Mouse (Mus musculus) heart, embryonic 10.5 days (tissue): ENCODE data around the gene Lrch4. TPM values are rescaled to one million over a fixed set of nuclear protein-coding genes. Genes with fewer than 3 reads are reported as not detected.
A peak's percentile ranks its signal among the peaks of the same experiment; 100 is the strongest.

Source experiments
- DNase-seq: peaks from one replicate; pipeline ENCODE4 v3.0.0-alpha.2; 2017; ENCODE audit warnings: low spot score
- H3K27ac ChIP-seq: fragments of 300-500 bp; sonication (generic); 2 replicates; pipeline ENCODE4 v1.5.1; 2016; ENCODE audit warnings: mild to moderate bottlenecking
- H3K27me3 ChIP-seq: fragments of 300-500 bp; sonication (generic); 2 replicates; pipeline ENCODE4 v1.6.1; 2016; ENCODE audit warnings: mild to moderate bottlenecking; ENCODE audit not compliant: poor library complexity, insufficient read depth, severe bottlenecking
- H3K36me3 ChIP-seq: fragments of 300-500 bp; sonication (generic); 2 replicates; pipeline ENCODE4 v1.6.1; 2016; ENCODE audit warnings: mild to moderate bottlenecking, moderate library complexity
- H3K4me1 ChIP-seq: fragments of 300-500 bp; sonication (generic); 2 replicates; pipeline ENCODE4 v1.6.1; 2016; ENCODE audit warnings: mild to moderate bottlenecking
- H3K4me3 ChIP-seq: fragments of 300-500 bp; sonication (generic); 2 replicates; pipeline ENCODE4 v1.5.1; 2016; ENCODE audit warnings: mild to moderate bottlenecking, moderate library complexity
- H3K9me3 ChIP-seq: fragments of 300-500 bp; sonication (generic); 2 replicates; pipeline ENCODE4 v1.6.1; 2016; ENCODE audit warnings: mild to moderate bottlenecking, moderate library complexity
- WGBS: fragments of 180-500 bp; shearing (Covaris S2); methylation state at CpG from one replicate; pipeline ENCODE4 v1.1.7; 2016; 5-methylcytosine and 5-hydroxymethylcytosine counted together
- polyA plus RNA-seq: library from polyadenylated mRNA; unstranded; fragments of >200 nt; fragmentation: Nextera tagmentation; extraction: Ambion mirVana; gene quantifications from 2 replicates; pipeline ENCODE4 v1.2.1, GENCODE M21; 2016

The Lrch4 gene
- polyA plus RNA-seq, result 23.3 and 23.7 TPM in 2 replicates

DNA sequence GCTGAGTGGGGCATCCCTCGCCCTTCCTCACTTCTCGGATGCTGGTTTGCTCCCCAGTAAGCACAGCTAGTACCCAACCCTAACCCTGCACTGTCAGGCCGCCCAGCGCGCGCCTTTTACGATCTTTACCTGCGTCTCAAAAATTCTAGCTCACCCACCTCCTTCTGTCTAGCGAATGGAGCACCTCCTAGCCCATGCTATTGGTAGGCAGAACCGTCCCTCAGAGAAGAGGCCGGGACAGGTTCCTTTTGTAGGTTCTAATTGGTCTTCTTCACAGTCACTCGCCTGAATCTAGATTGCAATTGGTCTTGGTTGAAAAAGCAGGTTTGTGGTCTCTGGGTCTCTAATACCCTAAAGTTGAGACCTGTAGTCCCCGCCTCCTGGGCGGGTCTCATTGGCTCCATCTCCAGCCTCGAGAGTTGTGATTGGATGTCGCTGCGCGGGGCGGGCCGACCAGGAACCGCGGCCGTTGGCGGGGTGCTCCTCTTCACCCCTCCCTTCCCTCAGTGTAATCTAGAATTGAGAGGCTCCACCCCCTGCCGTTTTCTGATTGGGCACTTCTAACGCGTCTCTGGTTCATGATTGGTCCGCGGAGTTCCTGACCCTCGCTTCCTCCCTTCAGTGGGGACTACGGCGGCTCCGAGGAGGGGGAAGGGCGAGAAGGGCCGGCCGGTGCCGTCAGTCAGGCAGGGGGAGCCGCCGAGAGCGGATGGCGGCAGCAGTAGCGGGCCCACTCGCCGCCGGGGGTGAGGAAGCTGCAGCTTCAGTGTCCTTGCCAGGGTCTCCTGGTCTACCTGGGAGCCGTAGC, at the start of gene Lrch4, which contains the start of the genes Fbxo24 and Gm20605:
Gene Lrch4, plus strand, starts transcription at position 624 of the 808 bp plus-strand sequence.
Gene Fbxo24, minus strand, starts transcription at position 505 of the 808 bp plus-strand sequence.
Gene Gm20605, plus strand, starts transcription at position 678 of the 808 bp plus-strand sequence.
- WGBS, result under 1% methylated on average over 46 of the region's 46 CpGs
- Histone ChIP-seq H3K9me3 (no peaks in the 10 kb centered on the region), H3K27me3 (no peaks in the 10 kb centered on the region), H3K36me3 (peaks cover 7% of the 10 kb centered on the region), H3K4me1 (peaks cover 33% of the 10 kb centered on the region), H3K27ac (peak within 1 kb of the TSS; percentile 92), H3K4me3 (peak within 1 kb of the TSS; percentile 75)
- DNase-seq, result peak; percentile 100

DNA sequence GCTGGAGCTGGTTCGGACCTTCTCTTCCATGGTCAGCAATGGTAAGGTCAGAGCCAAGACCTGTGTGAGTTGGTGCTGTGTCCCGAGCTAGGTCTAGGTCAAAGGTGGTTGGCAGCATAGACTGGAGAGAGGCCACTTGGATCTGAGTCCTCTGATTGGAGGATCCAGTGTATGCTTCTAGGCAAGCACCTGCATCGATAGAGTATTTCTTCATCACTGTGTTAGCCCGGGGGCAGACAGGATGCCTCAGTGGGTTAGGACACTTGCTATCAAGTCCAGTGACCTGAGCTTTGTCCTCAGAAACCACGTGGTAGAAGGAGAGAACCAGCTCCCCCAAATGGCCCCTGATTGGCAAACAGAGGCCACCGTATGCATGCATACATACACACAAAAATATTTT, 48.7 kb upstream of the Lrch4 start:
- peaks cover 41% of the 10 kb centered on the region for H3K27me3 ChIP-seq
- no peaks in the 10 kb centered on the region for H3K36me3 ChIP-seq
- no peak overlapping the region for H3K4me3 ChIP-seq
- DNase-seq, result no peak
- no peak overlapping the region for H3K27ac ChIP-seq
- 76% methylated on average over 6 of the region's 6 CpGs for WGBS
- H3K4me1 ChIP-seq, result peaks cover 16% of the 10 kb centered on the region
- H3K9me3 ChIP-seq, result no peaks in the 10 kb centered on the region

DNA sequence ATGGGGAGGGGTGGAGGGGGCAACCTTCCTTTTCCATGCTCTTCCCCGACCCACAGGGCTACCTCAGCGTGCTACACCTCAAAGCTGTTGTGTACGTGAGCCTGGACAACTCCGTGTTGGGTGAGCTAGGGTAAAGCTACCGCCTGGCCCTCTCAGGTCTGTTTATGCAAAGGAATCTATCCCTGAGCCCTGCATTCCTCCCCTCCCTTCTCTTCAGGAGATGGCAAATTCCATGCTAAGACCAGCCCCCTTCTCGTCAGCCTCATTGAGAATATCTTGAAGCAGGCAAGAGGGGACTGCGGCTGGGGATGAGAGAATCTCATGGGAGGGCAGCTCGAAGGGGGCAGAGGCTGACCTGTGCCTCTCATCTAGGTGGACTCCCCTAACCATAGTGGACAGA, 46.2 kb upstream of the Lrch4 start:
- Histone ChIP-seq H3K36me3 (no peaks in the 10 kb centered on the region), H3K27ac (no peak overlapping the region), H3K4me1 (peaks cover 16% of the 10 kb centered on the region), H3K4me3 (peak overlapping the region; percentile 50; the same call in 1 of the 2 replicates), H3K27me3 (peaks cover 32% of the 10 kb centered on the region), H3K9me3 (no peaks in the 10 kb centered on the region)
- no peak for DNase-seq
- WGBS, result 26% methylated on average over 8 of the region's 8 CpGs

DNA sequence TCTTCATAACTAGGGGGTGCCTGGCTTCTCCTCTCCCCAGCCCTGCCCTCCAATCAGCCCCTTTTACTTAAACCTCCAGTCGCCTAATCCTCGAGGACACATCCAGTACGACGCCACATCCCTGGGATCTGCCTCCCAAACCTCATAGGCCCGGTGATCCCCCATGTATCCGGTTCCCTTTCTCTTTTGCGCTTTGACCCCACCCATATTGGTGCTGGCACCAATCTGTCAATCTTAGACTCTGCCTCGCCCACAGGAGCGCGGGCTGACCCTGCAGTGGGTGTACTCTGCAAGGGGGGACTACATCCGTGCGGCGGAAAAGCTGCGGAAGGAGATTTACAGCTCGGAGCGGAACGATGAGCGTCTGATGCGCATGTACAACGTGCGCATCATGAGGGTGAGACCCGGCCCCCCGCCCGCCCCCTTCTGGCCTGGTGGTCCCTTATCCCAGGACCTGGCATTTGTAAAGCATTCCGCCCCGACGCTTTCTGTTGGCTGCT, 45.2 kb upstream of the Lrch4 start:
- H3K4me3 ChIP-seq, result peak overlapping the region; percentile 50
- DNase-seq, result no peak
- no peaks in the 10 kb centered on the region for H3K9me3 ChIP-seq
- peaks cover 32% of the 10 kb centered on the region for H3K27me3 ChIP-seq
- 16% methylated on average over 27 of the region's 27 CpGs for WGBS
- H3K4me1 ChIP-seq, result peaks cover 16% of the 10 kb centered on the region
- H3K27ac ChIP-seq, result peak overlapping the region; percentile 59; the same call in 1 of the 2 replicates
- no peaks in the 10 kb centered on the region for H3K36me3 ChIP-seq

DNA sequence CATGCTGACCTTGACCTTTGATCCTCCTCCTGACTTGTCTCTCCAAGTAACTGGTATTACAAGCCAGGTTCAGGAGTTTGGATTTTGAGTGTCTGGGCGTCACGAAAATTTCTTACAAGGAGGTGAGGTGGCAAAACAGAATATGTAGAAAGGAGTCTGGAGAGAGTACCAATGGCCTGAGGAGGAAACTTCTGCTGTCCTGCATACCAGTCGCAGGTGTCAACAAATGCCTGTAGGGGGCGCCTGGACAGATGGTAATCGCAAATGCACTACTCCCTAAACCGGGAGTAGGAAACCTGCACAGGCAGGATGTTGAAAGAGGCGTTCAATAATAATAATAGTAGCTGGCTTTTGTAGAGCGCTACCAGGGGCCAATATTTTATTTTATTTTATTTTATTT, 43.9 kb upstream of the Lrch4 start:
- Histone ChIP-seq H3K9me3 (no peaks in the 10 kb centered on the region), H3K4me1 (peaks cover 16% of the 10 kb centered on the region), H3K4me3 (no peak overlapping the region), H3K27me3 (peaks cover 32% of the 10 kb centered on the region), H3K27ac (no peak overlapping the region), H3K36me3 (no peaks in the 10 kb centered on the region)
- no peak for DNase-seq
- 35% methylated on average over 8 of the region's 8 CpGs for WGBS

DNA sequence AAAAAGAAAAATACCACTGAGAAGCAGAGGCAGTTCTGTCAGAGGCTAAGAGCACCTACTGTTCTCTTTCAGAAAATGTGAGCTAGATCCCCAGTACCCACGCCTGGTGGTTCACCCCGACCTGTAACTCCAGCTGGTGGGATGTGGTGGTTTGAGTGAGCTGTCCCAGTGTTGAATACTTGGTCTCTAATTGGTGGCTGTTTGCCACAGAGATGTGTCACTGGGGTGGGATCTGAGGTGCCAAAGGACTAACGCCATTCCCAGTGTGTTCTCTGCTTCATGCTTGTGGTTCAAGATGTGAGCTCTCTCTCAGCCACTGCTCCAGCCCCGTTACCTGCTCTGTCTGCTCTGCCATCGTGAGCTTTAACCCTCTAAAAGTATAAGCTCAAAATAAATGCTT, 38.4 kb upstream of the Lrch4 start:
- 80% methylated on average over 5 of the region's 5 CpGs for WGBS
- Histone ChIP-seq H3K36me3 (0 out of 2 replicates have a peak, but pooled peaks cover 5% of the 10 kb centered on the region), H3K4me1 (no peaks in the 10 kb centered on the region), H3K9me3 (no peaks in the 10 kb centered on the region), H3K27ac (no peak overlapping the region), H3K27me3 (no peaks in the 10 kb centered on the region; the same call in 1 of the 2 replicates), H3K4me3 (no peak overlapping the region)
- DNase-seq, result no peak

DNA sequence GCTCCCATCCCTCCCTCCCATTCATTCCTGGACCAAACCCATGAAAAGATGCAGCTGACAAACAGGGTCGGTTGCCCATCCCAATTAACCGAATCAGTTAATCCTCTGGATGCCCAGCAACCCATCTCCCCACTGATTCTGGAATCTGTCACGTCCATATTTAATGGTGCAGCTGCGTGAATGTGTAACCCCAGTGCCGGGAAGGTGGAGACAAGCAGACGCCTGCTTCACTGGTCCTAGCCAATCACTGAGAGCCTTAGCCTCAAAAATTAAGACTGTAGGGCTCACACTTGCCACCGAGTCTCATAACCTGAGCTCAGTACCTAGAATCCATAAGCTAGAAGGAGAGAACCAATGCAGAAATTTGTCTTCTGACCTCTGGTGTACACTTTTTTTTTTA, 33.0 kb upstream of the Lrch4 start:
- H3K4me3 ChIP-seq, result no peak overlapping the region
- no peaks in the 10 kb centered on the region for H3K9me3 ChIP-seq
- peaks cover 15% of the 10 kb centered on the region for H3K4me1 ChIP-seq
- no peak for DNase-seq
- H3K36me3 ChIP-seq, result peaks cover 11% of the 10 kb centered on the region; the same call in 1 of the 2 replicates
- WGBS, result 77% methylated on average over 7 of the region's 7 CpGs
- no peaks in the 10 kb centered on the region for H3K27me3 ChIP-seq
- no peak overlapping the region for H3K27ac ChIP-seq

DNA sequence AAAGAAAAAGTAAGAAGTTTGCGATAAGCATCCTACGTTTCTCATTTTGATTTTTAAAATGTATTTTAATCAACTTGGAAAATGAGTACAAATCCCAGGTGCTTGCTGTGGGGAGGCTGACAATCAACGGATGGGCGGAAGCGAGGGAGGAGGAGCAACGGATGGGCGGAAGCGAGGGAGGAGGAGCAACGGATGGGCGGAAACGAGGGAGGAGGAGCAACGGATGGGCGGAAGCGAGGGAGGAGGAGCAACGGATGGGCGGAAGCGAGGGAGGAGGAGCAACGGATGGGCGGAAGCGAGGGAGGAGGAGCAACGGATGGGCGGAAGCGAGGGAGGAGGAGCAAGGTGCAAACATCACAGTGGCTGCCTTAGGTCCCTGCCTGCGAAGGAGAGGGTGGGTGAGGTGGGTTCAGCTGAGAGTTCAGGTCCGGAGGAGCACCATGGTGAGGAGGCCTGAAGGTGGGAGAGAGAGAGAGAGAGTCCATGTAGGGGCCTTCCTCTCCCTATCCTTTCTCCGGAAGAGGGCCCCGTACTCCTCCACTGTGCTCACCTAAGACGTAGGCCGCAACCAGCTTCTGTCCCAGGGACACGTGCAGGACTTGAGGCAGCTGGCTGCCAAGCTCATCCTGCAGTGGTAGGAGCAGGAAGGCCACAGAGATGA, 32.2 kb upstream of the Lrch4 start:
- H3K27ac ChIP-seq, result peak overlapping the region; percentile 60; the same call in 1 of the 2 replicates
- no peak for DNase-seq
- peak overlapping the region; percentile 36 for H3K4me3 ChIP-seq

DNA sequence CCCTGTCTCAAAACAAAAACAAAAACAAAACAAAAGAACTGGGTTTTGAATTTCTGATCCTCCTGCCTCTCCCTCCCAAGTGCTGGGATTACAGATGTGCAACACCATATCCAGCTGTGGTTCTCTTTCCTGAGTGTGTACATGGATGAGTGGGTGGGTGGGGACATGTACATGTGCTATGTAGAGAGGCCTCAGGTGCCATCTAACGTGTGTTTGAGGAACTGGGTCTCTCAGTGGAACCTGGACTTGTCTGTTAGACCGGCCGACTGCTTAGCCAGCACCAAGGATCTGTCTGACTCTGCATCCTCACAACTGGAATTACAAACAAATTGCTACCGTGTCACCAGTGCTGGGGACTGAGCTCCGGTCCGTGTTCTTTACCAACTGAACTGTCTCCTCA, 31.3 kb upstream of the Lrch4 start:
- H3K4me3 ChIP-seq, result no peak overlapping the region

More for the DNA sequence above, 32.2 kb upstream of the Lrch4 start:
- Histone ChIP-seq H3K9me3 (no peaks in the 10 kb centered on the region), H3K36me3 (peaks cover 11% of the 10 kb centered on the region; the same call in 1 of the 2 replicates), H3K27me3 (no peaks in the 10 kb centered on the region), H3K4me1 (peaks cover 15% of the 10 kb centered on the region)
- 31% methylated on average over 30 of the region's 30 CpGs for WGBS

DNA sequence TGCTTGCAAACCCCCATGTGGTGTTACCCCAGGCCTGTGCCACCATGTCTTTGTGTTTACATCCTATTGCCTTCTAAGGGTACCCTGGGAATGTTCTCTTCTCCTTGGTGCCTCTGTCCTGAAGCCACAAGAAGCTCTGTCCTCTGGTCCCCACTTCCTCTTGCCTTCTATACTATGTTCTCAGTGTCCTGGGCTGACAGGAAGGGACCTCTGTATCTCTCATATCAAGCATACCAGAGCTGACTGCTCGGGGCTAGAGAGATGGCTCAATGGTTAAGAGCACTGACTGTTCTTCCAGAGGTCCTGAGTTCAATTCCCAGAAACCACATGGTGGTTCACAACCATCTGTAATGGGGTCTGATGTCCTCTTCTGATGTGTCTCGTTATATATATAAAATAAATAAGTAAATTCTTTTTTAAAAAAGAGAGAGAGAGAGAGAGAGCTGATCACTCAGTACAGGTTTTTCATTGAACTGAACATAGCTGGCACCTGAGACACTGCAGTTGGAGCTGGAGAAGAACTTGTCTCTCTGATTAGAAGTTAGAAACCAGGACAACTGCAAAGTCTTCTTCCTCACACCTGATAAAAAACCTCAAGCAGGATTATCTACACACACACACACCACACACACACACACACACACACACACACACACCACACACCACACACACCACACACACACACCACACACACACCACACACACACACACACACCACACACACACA, 30.7 kb upstream of the Lrch4 start:
- DNase-seq, result no peak
- H3K4me3 ChIP-seq, result no peak overlapping the region
- WGBS, result 68% methylated on average over 2 of the region's 2 CpGs
- no peaks in the 10 kb centered on the region for H3K27me3 ChIP-seq
- no peaks in the 10 kb centered on the region for H3K9me3 ChIP-seq
- H3K36me3 ChIP-seq, result peaks cover 11% of the 10 kb centered on the region; the same call in 1 of the 2 replicates
- H3K27ac ChIP-seq, result no peak overlapping the region
- peaks cover 24% of the 10 kb centered on the region for H3K4me1 ChIP-seq

More for the DNA sequence above, 31.3 kb upstream of the Lrch4 start:
- no peak for DNase-seq
- no peaks in the 10 kb centered on the region for H3K9me3 ChIP-seq
- 89% methylated on average over 6 of the region's 6 CpGs for WGBS
- H3K36me3 ChIP-seq, result peaks cover 11% of the 10 kb centered on the region; the same call in 1 of the 2 replicates
- H3K27ac ChIP-seq, result no peak overlapping the region
- H3K27me3 ChIP-seq, result no peaks in the 10 kb centered on the region
- H3K4me1 ChIP-seq, result peaks cover 21% of the 10 kb centered on the region

DNA sequence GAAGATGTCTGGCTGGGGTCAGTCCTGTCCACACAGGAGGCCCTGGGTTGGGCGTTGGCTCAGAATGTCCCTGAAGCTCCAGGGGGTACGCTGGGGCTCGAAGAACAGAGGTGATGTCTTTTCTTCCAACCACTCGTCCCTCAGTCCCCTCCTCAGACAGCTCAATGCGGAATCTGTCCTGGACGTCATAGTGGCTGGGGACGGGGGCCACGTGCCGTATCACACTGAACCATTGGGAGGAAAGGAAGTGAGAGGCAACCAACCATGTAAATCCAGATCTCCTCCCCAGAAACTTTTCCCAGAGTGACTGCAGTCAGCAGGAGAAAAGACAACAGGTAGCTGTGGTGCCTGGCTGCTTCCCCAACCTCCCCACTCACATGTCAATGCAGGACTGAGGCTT, 29.3 kb upstream of the Lrch4 start:
- Histone ChIP-seq H3K4me1 (peaks cover 24% of the 10 kb centered on the region), H3K9me3 (no peaks in the 10 kb centered on the region), H3K36me3 (peaks cover 19% of the 10 kb centered on the region; the same call in 1 of the 2 replicates), H3K27me3 (no peaks in the 10 kb centered on the region), H3K27ac (peak overlapping the region; percentile 96; the same call in 1 of the 2 replicates), H3K4me3 (peak overlapping the region; percentile 85)
- 63% methylated on average over 9 of the region's 9 CpGs for WGBS
- no peak for DNase-seq

DNA sequence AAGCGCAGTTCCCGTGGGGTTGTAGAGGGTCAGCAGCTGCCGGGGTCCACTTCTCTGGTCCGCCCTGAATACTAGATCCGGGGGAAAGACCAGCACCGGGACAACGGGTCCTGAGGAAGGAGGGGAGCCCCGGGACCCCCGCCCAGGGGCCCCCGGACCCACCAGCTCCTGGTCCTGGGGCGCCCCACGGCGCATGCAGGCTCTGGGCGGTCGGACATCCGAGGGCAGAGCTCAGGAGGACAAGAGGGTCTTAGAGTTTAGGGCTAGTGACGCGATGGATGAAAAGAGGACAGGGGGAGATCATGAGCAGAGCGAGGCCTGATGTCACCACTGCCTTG, 28.7 kb upstream of the Lrch4 start:
- 3% methylated on average over 19 of the region's 19 CpGs for WGBS
- H3K9me3 ChIP-seq, result no peaks in the 10 kb centered on the region
- peaks cover 23% of the 10 kb centered on the region for H3K36me3 ChIP-seq
- peaks cover 24% of the 10 kb centered on the region for H3K4me1 ChIP-seq
- H3K4me3 ChIP-seq, result peak overlapping the region; percentile 85
- no peaks in the 10 kb centered on the region for H3K27me3 ChIP-seq
- no peak for DNase-seq
- peak overlapping the region; percentile 96 for H3K27ac ChIP-seq
